Mouse (Mus musculus): ENCODE measurements at regions not wholly inside any gene's neighbourhood (a gene's known extent, or its start where the extent isn't known, plus 50 kb on each side); places are given as distances from the start of the nearest gene placed in this dataset.

- Histone ChIP-seq H3K27ac (ENCODE audit: low read depth, low read length) (no peak overlapping the region), H3K4me2 (no peak overlapping the region), H3K4me3 (ENCODE audit: low read depth, low read length) (no peak overlapping the region), H3K9me3 (ENCODE audit: control insufficient read depth, low read length) (no peaks in the 10 kb centered on the region), H3K4me1 (ENCODE audit: control insufficient read depth, insufficient read depth, low read length) (no peaks in the 10 kb centered on the region), H3K27me3 (ENCODE audit: control insufficient read depth, insufficient read depth, low read length) (no peaks in the 10 kb centered on the region), H3K36me3 (ENCODE audit: control insufficient read depth, insufficient read depth, low read length) (no peaks in the 10 kb centered on the region), H3K9ac (ENCODE audit: low read length) (no peak overlapping the region)
- DNase-seq (ENCODE audit: low spot score, missing footprints) (no peak), ATAC-seq (ENCODE audit: low FRiP score) (no peak)
- WGBS: 88% methylated on average over 6 of the region's 6 CpGs
These were observed 62.4 kb downstream of the Foxd1 start for GRCm38 (mm10) chr13:98416457-98416856.

- DNase-seq (ENCODE audit: low spot score, missing footprints) (no peak), ATAC-seq (ENCODE audit: low FRiP score) (no peak)
- no peaks in the 10 kb centered on the region for H3K4me1 ChIP-seq (ENCODE audit: control insufficient read depth, insufficient read depth, low read length)
- no peaks in the 10 kb centered on the region for H3K27me3 ChIP-seq (ENCODE audit: control insufficient read depth, insufficient read depth, low read length)
- 78% methylated on average over 3 of the region's 3 CpGs for WGBS
- no peaks in the 10 kb centered on the region for H3K9me3 ChIP-seq (ENCODE audit: control insufficient read depth, low read length)
- no peaks in the 10 kb centered on the region for H3K36me3 ChIP-seq (ENCODE audit: control insufficient read depth, insufficient read depth, low read length)
- no peak overlapping the region for H3K9ac ChIP-seq (ENCODE audit: low read length)
- no peak overlapping the region for H3K27ac ChIP-seq (ENCODE audit: low read depth, low read length)
- H3K4me2 ChIP-seq: no peak overlapping the region
- no peak overlapping the region for H3K4me3 ChIP-seq (ENCODE audit: low read depth, low read length)
These were observed 60.8 kb downstream of the Foxd1 start for GRCm38 (mm10) chr13:98414851-98415250.

GRCm38 (mm10) chr13:98413233-98413632 is 59.2 kb downstream of the Foxd1 start:
- H3K36me3 ChIP-seq (ENCODE audit: control insufficient read depth, insufficient read depth, low read length): no peaks in the 10 kb centered on the region
- WGBS: 71% methylated on average over 4 of the region's 4 CpGs
- H3K4me2 ChIP-seq: no peak overlapping the region
- H3K4me1 ChIP-seq (ENCODE audit: control insufficient read depth, insufficient read depth, low read length): no peaks in the 10 kb centered on the region
- H3K27ac ChIP-seq (ENCODE audit: low read depth, low read length): no peak overlapping the region
- DNase-seq (ENCODE audit: low spot score, missing footprints) (no peak), ATAC-seq (ENCODE audit: low FRiP score) (no peak)
- no peaks in the 10 kb centered on the region for H3K9me3 ChIP-seq (ENCODE audit: control insufficient read depth, low read length)
- H3K4me3 ChIP-seq (ENCODE audit: low read depth, low read length): no peak overlapping the region
- no peak overlapping the region for H3K9ac ChIP-seq (ENCODE audit: low read length)
- no peaks in the 10 kb centered on the region for H3K27me3 ChIP-seq (ENCODE audit: control insufficient read depth, insufficient read depth, low read length)
